Mouse (Mus musculus): Measurements from ENCODE around the gene Opcml. TPM values are rescaled to one million over a fixed set of nuclear protein-coding genes. Genes with fewer than 3 reads are reported as not detected.

Opcml gene
- polyA plus RNA-seq, 1 experiment from 2014 or later = 9.4 TPM

- no peaks in the 10 kb centered on the region for H3K4me1 ChIP-seq (ENCODE audit: insufficient read depth)
Observed at GRCm38 (mm10) chr9:28463622-28464021, 673.0 kb downstream of the Opcml start.

GRCm38 (mm10) chr9:28469419-28469818 lies 678.8 kb downstream of the Opcml start:
- DNase-seq (no peak), ATAC-seq (ENCODE audit: insufficient read depth) (no peak)
- 81% methylated on average over 6 of the region's 6 CpGs for WGBS
- H3K9me3 ChIP-seq (ENCODE audit: low read depth, low read length) = no peaks in the 10 kb centered on the region
- no peak overlapping the region for H3K4me3 ChIP-seq (ENCODE audit: low read depth, low read length)
- no peaks in the 10 kb centered on the region for H3K36me3 ChIP-seq (ENCODE audit: insufficient read depth)
- no peak overlapping the region for H3K4me2 ChIP-seq
- no peak for TF ChIP-seq CTCF (IDR thresholded peaks at IDR 0.05; ENCODE audit: low read depth)
- no peak overlapping the region for H3K27ac ChIP-seq (ENCODE audit: low read depth)
- H3K4me1 ChIP-seq (ENCODE audit: insufficient read depth) = no peaks in the 10 kb centered on the region
- H3K9ac ChIP-seq = no peak overlapping the region
- H3K27me3 ChIP-seq (ENCODE audit: insufficient read depth, low read length) = no peaks in the 10 kb centered on the region

More at GRCm38 (mm10) chr9:28463622-28464021, 673.0 kb downstream of the Opcml start:
- no peak overlapping the region for H3K27ac ChIP-seq (ENCODE audit: low read depth)
- DNase-seq (no peak), ATAC-seq (ENCODE audit: insufficient read depth) (no peak)
- no peaks in the 10 kb centered on the region for H3K27me3 ChIP-seq (ENCODE audit: insufficient read depth, low read length)
- WGBS = 65% methylated on average over 6 of the region's 6 CpGs
- no peak overlapping the region for H3K9ac ChIP-seq
- H3K36me3 ChIP-seq (ENCODE audit: insufficient read depth) = no peaks in the 10 kb centered on the region
- no peak overlapping the region for H3K4me2 ChIP-seq
- H3K4me3 ChIP-seq (ENCODE audit: low read depth, low read length) = no peak overlapping the region
- TF ChIP-seq CTCF (IDR thresholded peaks at IDR 0.05; ENCODE audit: low read depth) = no peak
- H3K9me3 ChIP-seq (ENCODE audit: low read depth, low read length) = no peaks in the 10 kb centered on the region

- no peaks in the 10 kb centered on the region for H3K4me1 ChIP-seq (ENCODE audit: insufficient read depth)
- no peak overlapping the region for H3K4me2 ChIP-seq
- H3K27ac ChIP-seq (ENCODE audit: low read depth) = no peak overlapping the region
- H3K36me3 ChIP-seq (ENCODE audit: insufficient read depth) = no peaks in the 10 kb centered on the region
- peak; percentile 44 for DNase-seq
- H3K4me3 ChIP-seq (ENCODE audit: low read depth, low read length) = no peak overlapping the region
- 27% methylated on average over 4 of the region's 4 CpGs for WGBS
- no peaks in the 10 kb centered on the region for H3K9me3 ChIP-seq (ENCODE audit: low read depth, low read length)
- peak; percentile 66; the same call in 1 of the 2 replicates for ATAC-seq (ENCODE audit: insufficient read depth)
- TF ChIP-seq CTCF (IDR thresholded peaks at IDR 0.05; ENCODE audit: low read depth) = no peak
- H3K9ac ChIP-seq = no peak overlapping the region
- H3K27me3 ChIP-seq (ENCODE audit: insufficient read depth, low read length) = no peaks in the 10 kb centered on the region
Observed at GRCm38 (mm10) chr9:28471501-28471900, 680.9 kb downstream of the Opcml start.

- no peak for TF ChIP-seq CTCF (IDR thresholded peaks at IDR 0.05; ENCODE audit: low read depth)
- Histone ChIP-seq H3K4me3 (ENCODE audit: low read depth, low read length) (no peak overlapping the region), H3K4me2 (no peak overlapping the region), H3K27ac (ENCODE audit: low read depth) (no peak overlapping the region), H3K9ac (no peak overlapping the region), H3K27me3 (ENCODE audit: insufficient read depth, low read length) (no peaks in the 10 kb centered on the region), H3K4me1 (ENCODE audit: insufficient read depth) (no peaks in the 10 kb centered on the region), H3K36me3 (ENCODE audit: insufficient read depth) (no peaks in the 10 kb centered on the region), H3K9me3 (ENCODE audit: low read depth, low read length) (no peaks in the 10 kb centered on the region)
- ATAC-seq (ENCODE audit: insufficient read depth) (no peak), DNase-seq (no peak)
- WGBS = 94% methylated on average over 6 of the region's 6 CpGs
Observed at GRCm38 (mm10) chr9:28474586-28474985, 684.0 kb downstream of the Opcml start.

- no peak for TF ChIP-seq CTCF (IDR thresholded peaks at IDR 0.05; ENCODE audit: low read depth)
- DNase-seq (no peak), ATAC-seq (ENCODE audit: insufficient read depth) (no peak)
- no peak overlapping the region for H3K4me2 ChIP-seq
- no peaks in the 10 kb centered on the region for H3K27me3 ChIP-seq (ENCODE audit: insufficient read depth, low read length)
- no peaks in the 10 kb centered on the region for H3K4me1 ChIP-seq (ENCODE audit: insufficient read depth)
- WGBS = 61% methylated on average over 4 of the region's 4 CpGs
- H3K4me3 ChIP-seq (ENCODE audit: low read depth, low read length) = no peak overlapping the region
- no peaks in the 10 kb centered on the region for H3K36me3 ChIP-seq (ENCODE audit: insufficient read depth)
- no peaks in the 10 kb centered on the region for H3K9me3 ChIP-seq (ENCODE audit: low read depth, low read length)
- no peak overlapping the region for H3K9ac ChIP-seq
- H3K27ac ChIP-seq (ENCODE audit: low read depth) = no peak overlapping the region
Observed at GRCm38 (mm10) chr9:28481261-28481660, 690.7 kb downstream of the Opcml start.

- no peaks in the 10 kb centered on the region for H3K36me3 ChIP-seq (ENCODE audit: insufficient read depth)
- no peak overlapping the region for H3K27ac ChIP-seq (ENCODE audit: low read depth)
- no peak overlapping the region for H3K4me3 ChIP-seq (ENCODE audit: low read depth, low read length)
- H3K9ac ChIP-seq = no peak overlapping the region
- 81% methylated on average over 2 of the region's 2 CpGs for WGBS
- no peak overlapping the region for H3K4me2 ChIP-seq
- no peaks in the 10 kb centered on the region for H3K9me3 ChIP-seq (ENCODE audit: low read depth, low read length)
- no peak for DNase-seq
- ATAC-seq (ENCODE audit: insufficient read depth) = no peak
- no peak for TF ChIP-seq CTCF (IDR thresholded peaks at IDR 0.05; ENCODE audit: low read depth)
- no peaks in the 10 kb centered on the region for H3K27me3 ChIP-seq (ENCODE audit: insufficient read depth, low read length)
- H3K4me1 ChIP-seq (ENCODE audit: insufficient read depth) = no peaks in the 10 kb centered on the region
Observed at GRCm38 (mm10) chr9:28488499-28488898, 697.9 kb downstream of the Opcml start.

- no peak for TF ChIP-seq CTCF (IDR thresholded peaks at IDR 0.05; ENCODE audit: low read depth)
- WGBS = 72% methylated on average over 4 of the region's 4 CpGs
- DNase-seq = no peak
- no peaks in the 10 kb centered on the region for H3K27me3 ChIP-seq (ENCODE audit: insufficient read depth, low read length)
- no peak overlapping the region for H3K4me3 ChIP-seq (ENCODE audit: low read depth, low read length)
- H3K9ac ChIP-seq = no peak overlapping the region
- H3K9me3 ChIP-seq (ENCODE audit: low read depth, low read length) = no peaks in the 10 kb centered on the region
- H3K4me2 ChIP-seq = no peak overlapping the region
- ATAC-seq (ENCODE audit: insufficient read depth) = no peak
- no peaks in the 10 kb centered on the region for H3K36me3 ChIP-seq (ENCODE audit: insufficient read depth)
- H3K4me1 ChIP-seq (ENCODE audit: insufficient read depth) = no peaks in the 10 kb centered on the region
- H3K27ac ChIP-seq (ENCODE audit: low read depth) = no peak overlapping the region
Observed at GRCm38 (mm10) chr9:28489828-28490227, 699.3 kb downstream of the Opcml start.

GRCm38 (mm10) chr9:28490410-28490809 lies 699.8 kb downstream of the Opcml start:
- H3K9ac ChIP-seq = no peak overlapping the region
- H3K9me3 ChIP-seq (ENCODE audit: low read depth, low read length) = no peaks in the 10 kb centered on the region
- TF ChIP-seq CTCF (IDR thresholded peaks at IDR 0.05; ENCODE audit: low read depth) = no peak
- no peaks in the 10 kb centered on the region for H3K4me1 ChIP-seq (ENCODE audit: insufficient read depth)
- no peak for ATAC-seq (ENCODE audit: insufficient read depth)
- no peak overlapping the region for H3K27ac ChIP-seq (ENCODE audit: low read depth)
- H3K27me3 ChIP-seq (ENCODE audit: insufficient read depth, low read length) = no peaks in the 10 kb centered on the region
- no peak for DNase-seq
- no peak overlapping the region for H3K4me2 ChIP-seq
- 77% methylated on average over 3 of the region's 3 CpGs for WGBS
- H3K4me3 ChIP-seq (ENCODE audit: low read depth, low read length) = no peak overlapping the region
- H3K36me3 ChIP-seq (ENCODE audit: insufficient read depth) = no peaks in the 10 kb centered on the region

Measured in lung, embryonic 14.5 days (tissue).